Mouse (Mus musculus) NIH3T3 (cell line): ENCODE measurements at regions not wholly inside any gene's neighbourhood (a gene's known extent, or its start where the extent isn't known, plus 50 kb on each side); places are given as distances from the start of the nearest gene placed in this dataset.

ENCODE experiments used
- DNase-seq: peaks from one replicate; pipeline ENCODE4 v3.0.0-alpha.2; 2012; ENCODE audit warnings: low read depth

- DNase-seq = no peak
Measured at GRCm38 (mm10) chr1:83727938-83728337, 319.9 kb upstream of the Sphkap start.

GRCm38 (mm10) chr1:83727215-83727614, 319.2 kb upstream of the Sphkap start:
- DNase-seq = peak; percentile 77

- DNase-seq = no peak
Measured at GRCm38 (mm10) chr1:83723096-83723495, 315.1 kb upstream of the Sphkap start.

- no peak for DNase-seq
Measured at GRCm38 (mm10) chr1:83720166-83720565, 312.2 kb upstream of the Sphkap start.

GRCm38 (mm10) chr1:83717056-83717455, 309.1 kb upstream of the Sphkap start:
- DNase-seq = peak; percentile 46

GRCm38 (mm10) chr1:83701696-83702404, 293.9 kb upstream of the Sphkap start:
- no peak for DNase-seq

- no peak for DNase-seq
Measured at GRCm38 (mm10) chr1:83697422-83697821, 289.4 kb upstream of the Sphkap start.

- no peak for DNase-seq
Measured at GRCm38 (mm10) chr1:83685221-83685620, 277.2 kb upstream of the Sphkap start.

GRCm38 (mm10) chr1:83665326-83665725, 257.3 kb upstream of the Sphkap start:
- DNase-seq = no peak

GRCm38 (mm10) chr1:83661808-83662802, 254.1 kb upstream of the Sphkap start:
- no peak for DNase-seq

- DNase-seq = no peak
Measured at GRCm38 (mm10) chr1:83653661-83654060, 245.7 kb upstream of the Sphkap start.

- no peak for DNase-seq
Measured at GRCm38 (mm10) chr1:83645606-83646005, 237.6 kb upstream of the Sphkap start.

- no peak for DNase-seq
Measured at GRCm38 (mm10) chr1:83642656-83643055, 234.7 kb upstream of the Sphkap start.

GRCm38 (mm10) chr1:83636051-83636450, 228.1 kb upstream of the Sphkap start:
- DNase-seq = no peak

- DNase-seq = no peak
Measured at GRCm38 (mm10) chr1:83631798-83632197, 223.8 kb upstream of the Sphkap start.

- DNase-seq = no peak
Measured at GRCm38 (mm10) chr1:83631394-83631793, 223.4 kb upstream of the Sphkap start.

GRCm38 (mm10) chr1:83587258-83587657, 179.3 kb upstream of the Sphkap start:
- no peak for DNase-seq

- DNase-seq = no peak
Measured at GRCm38 (mm10) chr1:83583041-83583440, 175.0 kb upstream of the Sphkap start.

GRCm38 (mm10) chr1:83569991-83570390, 162.0 kb upstream of the Sphkap start:
- DNase-seq = no peak

GRCm38 (mm10) chr1:83568746-83569145, 160.7 kb upstream of the Sphkap start:
- DNase-seq = no peak

GRCm38 (mm10) chr1:83551617-83552016, 143.6 kb upstream of the Sphkap start:
- DNase-seq = no peak

- DNase-seq = no peak
Measured at GRCm38 (mm10) chr1:83535461-83535860, 127.5 kb upstream of the Sphkap start.

GRCm38 (mm10) chr1:83527803-83528202, 119.8 kb upstream of the Sphkap start:
- no peak for DNase-seq
